Mouse (Mus musculus): ENCODE results near the gene Mbd3.

GRCm38 (mm10) chr10:80421651-80422472, 22.5 kb upstream of the Mbd3 start:
- TF ChIP-seq CTCF (IDR thresholded peaks at IDR 0.05; ENCODE audit: insufficient read depth, low read depth, low read length) (no peak), POLR2A (IDR thresholded peaks at IDR 0.05; ENCODE audit: insufficient read depth, low read depth, low read length) (no peak)
